In genomic region chr10:109047537-109047936, GRCm38 (mm10) we compare ENCODE assay signal across 12 mouse cellular contexts. TPM values are rescaled to one million over a fixed set of nuclear protein-coding genes. Genes with fewer than 3 reads are reported as not detected.
"Had no signal": no experiment of that assay in that cellular context is flagged by ENCODE, and none has a peak within 500 bp of the region (broad histone marks: within the 10 kb centered on the region; RNA-seq: fewer than 3 reads in every experiment).

No protein-coding gene starts in this region.

- DNase-seq: liver, embryonic 13.5 days; liver, postnatal 0 days; lung, adult 2 months; lung, postnatal 14 days; lung, postnatal 36 days; right cerebral cortex, postnatal 25 days; thymus, adult 18-20 months; thymus, postnatal 14 days; thymus, postnatal 36 days had no signal

RNA-seq across cellular contexts. Expression of gene Syt1, which starts 36.8 kb away (rescaled TPM):
- total RNA-seq: megakaryocyte progenitor cell, adult 5-6 weeks; monocyte, adult 5-6 weeks; neutrophil, adult 5-6 weeks had no signal
